Mouse (Mus musculus) spleen, postnatal 36 days (tissue): Measurements from ENCODE around the gene Lurap1l.

Experiments
- DNase-seq, 2 experiments: peaks; one replicate each; pipeline ENCODE4 v3.0.0; 2022; ENCODE audit warnings: low spot score in 2 of 2, mixed read lengths in 1 of 2

Lurap1l gene

GRCm38 (mm10) chr4:81003528-81003927, 93.1 kb downstream of the Lurap1l start:
- DNase-seq, result no peak
